Mouse (Mus musculus) G1E (cell line): ENCODE results near the gene Dohh.

Source experiments
- CTCF ChIP-seq: IDR thresholded peaks from 2 replicates; pipeline ENCODE4 v1.5.1; 2012; ENCODE audit warnings: low read depth, low read length, inconsistent platforms, mixed read lengths
- GATA1 ChIP-seq: IDR thresholded peaks from 2 replicates; pipeline ENCODE4 v1.6.1; 2012; ENCODE audit warnings: borderline replicate concordance, low read length, inconsistent platforms, mixed read lengths
- POLR2AphosphoS5 ChIP-seq: IDR thresholded peaks from 2 replicates; pipeline ENCODE4 v1.6.1; 2012; ENCODE audit warnings: low read depth, low read length, inconsistent platforms; ENCODE audit not compliant: insufficient replicate concordance

DNA sequence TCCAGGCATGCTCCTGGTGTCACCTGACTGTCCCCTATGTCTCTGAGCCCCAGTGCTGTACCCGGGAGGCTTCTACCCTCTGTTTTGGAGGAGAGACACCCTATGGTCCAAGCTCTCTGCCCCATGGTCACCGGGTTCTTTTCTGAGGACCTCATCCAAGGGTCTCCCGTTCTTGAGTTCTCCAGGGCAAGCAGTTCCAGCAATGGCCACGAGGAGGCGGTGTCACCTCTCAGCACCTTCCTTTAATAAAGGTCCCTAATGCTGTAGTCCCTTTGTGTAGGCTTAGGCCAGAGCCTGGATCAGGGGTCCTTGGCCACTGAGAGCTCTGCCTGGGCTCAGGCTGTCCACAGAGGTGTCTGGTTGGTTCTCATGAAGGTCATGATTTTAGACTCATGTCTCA lies 10.9 kb downstream of the Dohh start:
- TF ChIP-seq CTCF (peak; percentile 99), POLR2AphosphoS5 (no peak), GATA1 (no peak)
